Mouse (Mus musculus) megakaryocyte, embryonic 14.5 days (primary cell): ENCODE data around the gene Cnot3.

ENCODE experiments used
- FLI1 ChIP-seq: IDR thresholded peaks from 2 replicates; pipeline ENCODE4 v1.6.1; 2012; ENCODE audit warnings: low read length, inconsistent platforms, mixed read lengths
- GATA1 ChIP-seq: IDR thresholded peaks from 3 replicates; pipeline ENCODE4 v1.6.1; 2012; ENCODE audit warnings: mixed read lengths, low read length, inconsistent platforms, borderline replicate concordance

GRCm38 (mm10) chr7:3677342-3677741 lies 32.3 kb downstream of the Cnot3 start, which contains the start of gene Tmc4:
- TF ChIP-seq GATA1 = no peak
- TF ChIP-seq FLI1 = no peak
